Mouse (Mus musculus): ENCODE data around the gene Golm1. TPM values are rescaled to one million over a fixed set of nuclear protein-coding genes. Genes with fewer than 3 reads are reported as not detected.

Gene Golm1
- polyA plus RNA-seq, 1 experiment from 2014 or later, result 41.1 TPM

DNA sequence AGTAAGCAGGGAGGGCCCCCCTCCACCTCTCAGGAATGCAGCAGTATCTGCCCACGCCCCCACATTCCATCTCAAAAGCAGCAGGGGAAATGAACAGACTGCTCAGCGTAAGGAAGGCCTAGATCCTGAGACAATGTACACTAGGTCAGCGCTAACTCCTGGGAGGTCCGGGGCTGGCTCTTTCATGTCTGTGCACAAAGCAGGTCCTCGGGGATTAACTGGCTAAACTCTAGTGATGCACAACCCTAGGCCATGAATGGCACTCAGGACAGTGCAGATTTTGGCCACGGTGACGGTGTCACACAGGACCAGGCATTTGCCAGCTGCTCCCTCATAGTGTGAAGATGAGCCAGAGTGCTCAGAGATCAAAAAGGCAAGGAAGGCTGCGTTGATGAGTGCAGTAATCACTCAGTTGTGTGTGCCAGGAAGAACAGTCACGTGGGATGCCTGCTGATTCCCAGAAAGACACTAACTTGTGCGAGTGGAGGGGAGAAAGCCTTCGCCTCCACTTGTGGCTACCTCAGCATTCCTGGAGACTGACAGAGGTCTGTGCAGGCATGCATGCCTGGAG, 28.9 kb downstream of the Golm1 start:
- H3K27ac ChIP-seq, result no peak overlapping the region
- no peaks in the 10 kb centered on the region for H3K27me3 ChIP-seq
- peaks cover 6% of the 10 kb centered on the region; the same call in 1 of the 2 replicates for H3K36me3 ChIP-seq
- no peaks in the 10 kb centered on the region for H3K9me3 ChIP-seq (replicated peaks)
- ATAC-seq (replicated peaks; ENCODE audit: insufficient number of reproducible peaks, insufficient read depth, low FRiP score, low read depth), result 0 out of 2 replicates have a peak, but pooled peaks have one; percentile 27
- no peak overlapping the region for H3K9ac ChIP-seq
- WGBS, result 52% methylated on average over 11 of the region's 11 CpGs
- H3K4me1 ChIP-seq (replicated peaks), result peaks cover 14% of the 10 kb centered on the region
- no peak overlapping the region for H3K4me3 ChIP-seq
- no peak overlapping the region for H3K4me2 ChIP-seq

DNA sequence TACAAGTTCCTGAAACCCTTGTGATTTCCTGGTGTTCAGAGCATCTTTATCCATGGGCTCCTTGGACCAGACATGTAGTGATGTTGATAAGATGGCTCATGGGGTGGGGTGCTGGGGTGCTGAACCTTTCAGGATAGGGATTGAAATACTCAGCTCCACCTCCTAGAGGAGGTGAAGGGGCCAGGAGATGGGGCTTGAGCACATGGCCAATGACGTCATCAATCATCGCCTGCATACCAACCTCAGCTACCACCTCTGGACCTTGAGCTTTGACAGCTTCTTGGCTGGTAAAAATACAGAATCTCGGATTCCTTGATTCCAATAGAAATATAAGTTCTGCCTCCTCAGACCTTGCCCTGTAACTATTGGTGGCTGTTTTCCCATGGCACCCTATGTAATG, 30.1 kb downstream of the Golm1 start:
- no peak overlapping the region for H3K4me3 ChIP-seq
- no peak overlapping the region for H3K27ac ChIP-seq
- no peak overlapping the region for H3K9ac ChIP-seq
- no peaks in the 10 kb centered on the region for H3K27me3 ChIP-seq
- H3K36me3 ChIP-seq, result peaks cover 6% of the 10 kb centered on the region; the same call in 1 of the 2 replicates
- 64% methylated on average over 3 of the region's 3 CpGs for WGBS
- no peaks in the 10 kb centered on the region for H3K9me3 ChIP-seq (replicated peaks)
- H3K4me2 ChIP-seq, result no peak overlapping the region
- 0 out of 2 replicates have a peak, but pooled peaks have one; percentile 36 for ATAC-seq (replicated peaks; ENCODE audit: insufficient number of reproducible peaks, insufficient read depth, low FRiP score, low read depth)
- H3K4me1 ChIP-seq (replicated peaks), result peaks cover 17% of the 10 kb centered on the region

DNA sequence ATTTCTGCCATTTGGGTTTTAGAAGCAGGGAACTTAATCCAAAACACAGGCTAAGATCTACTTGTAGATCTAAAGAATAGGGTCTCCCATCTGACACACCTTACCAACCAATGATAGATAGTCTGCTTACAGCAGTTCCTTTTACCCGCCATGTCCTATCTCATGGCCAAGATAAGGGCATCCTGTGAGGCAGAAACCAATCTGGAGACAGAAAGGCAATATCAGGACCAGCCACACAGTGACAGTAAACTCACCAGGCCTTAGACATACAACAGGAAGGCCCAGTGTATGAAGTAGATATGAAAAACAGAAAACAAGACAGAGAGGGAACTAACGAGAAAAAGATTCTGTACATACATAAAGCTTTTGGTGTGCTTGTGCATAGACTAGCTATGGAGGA, 32.8 kb downstream of the Golm1 start:
- ATAC-seq (replicated peaks; ENCODE audit: insufficient number of reproducible peaks, insufficient read depth, low FRiP score, low read depth), result no peak
- peaks cover 30% of the 10 kb centered on the region for H3K4me1 ChIP-seq (replicated peaks)
- H3K9ac ChIP-seq, result no peak overlapping the region
- no peak overlapping the region for H3K4me3 ChIP-seq
- H3K27me3 ChIP-seq, result no peaks in the 10 kb centered on the region
- H3K4me2 ChIP-seq, result no peak overlapping the region
- H3K27ac ChIP-seq, result no peak overlapping the region
- 0 out of 2 replicates have a peak, but pooled peaks cover 5% of the 10 kb centered on the region for H3K36me3 ChIP-seq
- no peaks in the 10 kb centered on the region for H3K9me3 ChIP-seq (replicated peaks)
- WGBS, result 64% methylated on average over 2 of the region's 2 CpGs

DNA sequence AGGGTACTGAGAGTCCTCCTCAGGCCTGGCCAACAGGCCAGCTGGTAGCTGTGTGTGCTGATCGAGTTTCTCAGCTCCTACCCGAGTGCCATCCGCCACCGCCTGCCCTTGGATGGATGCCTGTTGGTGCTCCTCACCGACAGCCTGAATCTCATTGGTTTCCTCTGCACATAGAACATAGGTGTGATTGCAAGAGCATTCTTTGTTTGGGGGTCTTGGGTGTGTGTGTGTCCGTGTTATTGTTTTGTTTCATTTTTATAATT, 35.5 kb downstream of the Golm1 start:
- H3K9me3 ChIP-seq (replicated peaks), result no peaks in the 10 kb centered on the region
- 75% methylated on average over 6 of the region's 6 CpGs for WGBS
- H3K4me2 ChIP-seq, result no peak overlapping the region
- no peak for ATAC-seq (replicated peaks; ENCODE audit: insufficient number of reproducible peaks, insufficient read depth, low FRiP score, low read depth)
- peaks cover 31% of the 10 kb centered on the region for H3K36me3 ChIP-seq
- H3K27me3 ChIP-seq, result no peaks in the 10 kb centered on the region
- no peak overlapping the region for H3K4me3 ChIP-seq
- peaks cover 15% of the 10 kb centered on the region for H3K4me1 ChIP-seq (replicated peaks)
- H3K27ac ChIP-seq, result no peak overlapping the region
- H3K9ac ChIP-seq, result no peak overlapping the region

DNA sequence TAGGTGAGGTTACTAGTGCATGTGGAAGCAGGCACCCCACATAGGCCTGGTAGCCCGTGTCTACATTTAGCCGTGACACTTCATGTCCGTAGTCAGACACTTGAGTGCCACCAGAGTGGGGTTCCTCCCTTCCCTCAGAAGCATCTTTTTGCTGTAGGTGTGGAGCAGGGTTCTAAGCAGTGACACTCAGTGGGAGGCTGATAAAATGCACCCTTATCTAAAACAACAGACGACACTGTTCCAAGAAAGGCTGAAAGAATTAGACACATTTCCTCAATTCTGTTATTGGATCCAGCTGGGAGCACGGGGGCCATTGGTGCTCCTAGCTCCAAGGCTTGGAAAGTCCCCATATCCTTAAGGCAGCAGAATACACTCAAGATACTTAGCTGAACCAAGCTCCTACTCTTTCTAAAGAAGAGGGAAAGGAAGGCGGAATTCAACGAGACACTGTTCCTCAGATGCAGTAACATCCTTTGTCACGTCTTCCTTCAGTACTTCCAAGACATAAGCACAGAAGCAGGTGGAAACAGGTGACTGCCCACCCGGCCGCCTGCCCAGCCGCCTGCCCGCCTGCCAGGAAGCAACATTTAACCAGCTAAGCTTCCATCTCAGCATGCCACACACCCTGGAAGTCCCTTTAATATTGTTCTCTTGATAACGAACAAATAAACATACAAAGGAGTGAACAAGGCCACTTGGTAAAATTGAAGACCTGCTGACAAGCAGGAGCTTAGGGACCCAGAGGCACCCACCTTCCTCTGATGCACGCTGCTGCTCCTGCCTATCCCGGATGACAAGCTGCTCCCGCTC, 36.0 kb downstream of the Golm1 start:
- Histone ChIP-seq H3K27ac (no peak overlapping the region), H3K4me3 (no peak overlapping the region), H3K36me3 (peaks cover 36% of the 10 kb centered on the region), H3K9me3 (replicated peaks) (no peaks in the 10 kb centered on the region), H3K27me3 (no peaks in the 10 kb centered on the region), H3K4me1 (replicated peaks) (peaks cover 15% of the 10 kb centered on the region), H3K4me2 (no peak overlapping the region), H3K9ac (no peak overlapping the region)
- 0 out of 2 replicates have a peak, but pooled peaks have one; percentile 50 for ATAC-seq (replicated peaks; ENCODE audit: insufficient number of reproducible peaks, insufficient read depth, low FRiP score, low read depth)
- WGBS, result 66% methylated on average over 16 of the region's 16 CpGs

DNA sequence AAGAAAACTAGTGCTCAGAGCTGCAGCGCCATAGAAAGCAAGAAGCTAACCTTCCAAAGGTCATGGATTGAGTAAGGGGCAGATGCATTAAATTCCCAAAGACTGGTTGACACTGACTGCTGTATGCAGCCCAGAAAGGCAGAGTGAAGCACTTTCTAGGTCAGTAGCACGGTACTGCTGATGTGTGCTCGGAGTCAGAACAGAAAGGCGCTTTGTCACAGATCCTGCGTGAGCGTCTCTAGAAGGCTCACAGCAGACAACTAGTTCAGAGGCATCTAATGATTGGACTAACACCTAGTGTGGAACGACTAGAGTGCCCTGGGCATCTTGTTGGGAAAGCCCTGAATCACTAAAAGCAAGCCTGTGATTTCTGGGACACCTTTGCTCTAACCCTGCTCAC, 37.8 kb downstream of the Golm1 start:
- Histone ChIP-seq H3K27ac (no peak overlapping the region), H3K27me3 (no peaks in the 10 kb centered on the region), H3K9me3 (replicated peaks) (no peaks in the 10 kb centered on the region), H3K9ac (no peak overlapping the region), H3K4me2 (no peak overlapping the region), H3K36me3 (peaks cover 54% of the 10 kb centered on the region), H3K4me3 (no peak overlapping the region), H3K4me1 (replicated peaks) (peaks cover 15% of the 10 kb centered on the region)
- 90% methylated on average over 7 of the region's 7 CpGs for WGBS
- no peak for ATAC-seq (replicated peaks; ENCODE audit: insufficient number of reproducible peaks, insufficient read depth, low FRiP score, low read depth)

DNA sequence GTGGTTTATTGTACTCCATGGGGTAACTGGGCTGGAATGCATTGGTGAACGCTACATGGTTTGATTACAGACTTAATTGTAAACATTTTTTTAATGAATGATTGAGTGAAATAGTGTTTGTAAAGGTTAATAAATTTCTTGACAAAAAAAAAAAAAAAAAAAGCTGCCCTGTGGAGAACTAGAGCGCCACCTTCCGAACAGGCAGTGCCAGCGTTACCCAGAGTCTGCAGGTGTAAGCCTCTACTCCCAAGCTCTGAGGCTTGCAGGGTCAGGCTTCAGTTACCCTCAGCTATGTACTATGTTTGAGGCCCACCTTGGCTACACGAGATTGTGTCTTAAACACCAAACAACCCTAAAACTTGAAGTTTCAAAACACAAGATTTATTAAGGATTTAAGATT, 41.0 kb downstream of the Golm1 start:
- peaks cover 84% of the 10 kb centered on the region for H3K36me3 ChIP-seq
- no peak overlapping the region for H3K4me2 ChIP-seq
- no peak overlapping the region for H3K27ac ChIP-seq
- no peaks in the 10 kb centered on the region for H3K9me3 ChIP-seq (replicated peaks)
- no peak overlapping the region for H3K9ac ChIP-seq
- WGBS, result 74% methylated on average over 5 of the region's 5 CpGs
- H3K4me1 ChIP-seq (replicated peaks), result peaks cover 8% of the 10 kb centered on the region
- no peak for ATAC-seq (replicated peaks; ENCODE audit: insufficient number of reproducible peaks, insufficient read depth, low FRiP score, low read depth)
- H3K4me3 ChIP-seq, result no peak overlapping the region
- H3K27me3 ChIP-seq, result no peaks in the 10 kb centered on the region

DNA sequence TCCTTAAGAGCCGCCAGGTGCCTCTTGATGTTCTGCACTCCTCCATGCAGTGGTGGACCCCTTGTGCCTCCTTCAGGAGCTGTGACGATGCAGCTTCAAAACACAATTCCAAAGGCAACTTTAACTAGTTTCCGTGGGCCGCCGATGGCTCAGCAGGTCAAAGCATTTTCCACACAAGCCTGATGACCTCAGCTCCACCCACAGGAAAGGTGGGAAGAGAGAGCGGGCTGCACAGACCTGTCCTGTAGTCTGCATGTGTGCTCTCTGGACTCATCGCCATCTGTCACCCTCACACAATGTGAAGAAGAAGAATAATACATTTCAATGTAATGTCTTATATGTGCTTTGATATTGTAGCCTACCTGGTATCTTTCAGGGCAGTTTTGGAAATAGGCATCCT, 48.9 kb downstream of the Golm1 start:
- Histone ChIP-seq H3K4me1 (replicated peaks) (peaks cover 13% of the 10 kb centered on the region), H3K9ac (no peak overlapping the region), H3K4me3 (no peak overlapping the region), H3K27ac (no peak overlapping the region), H3K9me3 (replicated peaks) (no peaks in the 10 kb centered on the region), H3K27me3 (no peaks in the 10 kb centered on the region), H3K4me2 (no peak overlapping the region), H3K36me3 (peaks cover 56% of the 10 kb centered on the region)
- ATAC-seq (replicated peaks; ENCODE audit: insufficient number of reproducible peaks, insufficient read depth, low FRiP score, low read depth), result no peak
- WGBS, result 69% methylated on average over 7 of the region's 7 CpGs

DNA sequence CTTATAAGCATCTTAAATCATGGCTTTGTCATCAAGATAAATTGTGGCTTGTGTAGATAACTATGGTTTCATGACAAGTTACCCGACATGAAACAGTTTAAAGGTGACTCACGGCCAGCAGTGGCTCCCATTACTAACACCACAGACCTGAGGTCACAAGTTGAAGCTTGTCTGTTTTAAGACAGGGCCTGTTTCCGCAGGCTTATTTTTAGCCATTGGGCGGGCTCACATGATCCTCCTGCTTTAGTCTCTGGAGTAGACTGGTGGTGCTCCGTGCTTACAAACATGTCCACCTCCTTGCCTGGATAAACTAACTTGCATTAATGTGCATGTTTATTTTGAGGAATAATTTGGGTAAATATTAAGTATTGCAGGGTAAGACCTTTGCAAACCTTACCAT, 50.7 kb downstream of the Golm1 start:
- H3K27ac ChIP-seq, result peak overlapping the region; percentile 69
- no peaks in the 10 kb centered on the region for H3K27me3 ChIP-seq
- no peak overlapping the region for H3K4me3 ChIP-seq
- peak overlapping the region; percentile 28 for H3K4me2 ChIP-seq
- ATAC-seq (replicated peaks; ENCODE audit: insufficient number of reproducible peaks, insufficient read depth, low FRiP score, low read depth), result peak; percentile 90
- no peaks in the 10 kb centered on the region for H3K9me3 ChIP-seq (replicated peaks)
- peaks cover 51% of the 10 kb centered on the region for H3K36me3 ChIP-seq
- WGBS, result 32% methylated on average over 5 of the region's 5 CpGs
- no peak overlapping the region for H3K9ac ChIP-seq
- peaks cover 13% of the 10 kb centered on the region for H3K4me1 ChIP-seq (replicated peaks)

DNA sequence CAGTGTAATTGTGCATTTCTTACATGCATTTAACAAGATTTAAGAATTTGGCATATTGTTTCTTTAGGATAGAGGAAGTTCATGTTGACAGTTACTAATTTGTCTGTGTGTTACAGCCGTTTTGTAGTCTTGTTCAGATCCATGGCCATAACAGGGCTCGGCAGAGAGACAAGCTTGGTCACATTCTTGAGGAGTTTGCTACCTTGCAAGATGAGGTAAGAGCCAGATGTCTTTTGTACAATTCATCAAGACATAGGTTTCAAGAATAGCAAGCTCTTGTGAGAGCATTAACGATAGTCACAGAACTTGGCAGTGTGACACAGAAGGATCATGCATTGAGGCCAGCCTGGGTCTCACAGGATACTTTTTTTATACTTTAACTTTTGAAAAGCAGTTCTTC, 51.2 kb downstream of the Golm1 start:
- H3K36me3 ChIP-seq, result peaks cover 46% of the 10 kb centered on the region
- H3K27ac ChIP-seq, result peak overlapping the region; percentile 69
- peaks cover 13% of the 10 kb centered on the region for H3K4me1 ChIP-seq (replicated peaks)
- ATAC-seq (replicated peaks; ENCODE audit: insufficient number of reproducible peaks, insufficient read depth, low FRiP score, low read depth), result no peak; the same call in 1 of the 2 replicates
- H3K27me3 ChIP-seq, result no peaks in the 10 kb centered on the region
- H3K9me3 ChIP-seq (replicated peaks), result no peaks in the 10 kb centered on the region
- no peak overlapping the region for H3K4me2 ChIP-seq
- 21% methylated on average over 3 of the region's 3 CpGs for WGBS
- H3K9ac ChIP-seq, result no peak overlapping the region
- H3K4me3 ChIP-seq, result no peak overlapping the region

DNA sequence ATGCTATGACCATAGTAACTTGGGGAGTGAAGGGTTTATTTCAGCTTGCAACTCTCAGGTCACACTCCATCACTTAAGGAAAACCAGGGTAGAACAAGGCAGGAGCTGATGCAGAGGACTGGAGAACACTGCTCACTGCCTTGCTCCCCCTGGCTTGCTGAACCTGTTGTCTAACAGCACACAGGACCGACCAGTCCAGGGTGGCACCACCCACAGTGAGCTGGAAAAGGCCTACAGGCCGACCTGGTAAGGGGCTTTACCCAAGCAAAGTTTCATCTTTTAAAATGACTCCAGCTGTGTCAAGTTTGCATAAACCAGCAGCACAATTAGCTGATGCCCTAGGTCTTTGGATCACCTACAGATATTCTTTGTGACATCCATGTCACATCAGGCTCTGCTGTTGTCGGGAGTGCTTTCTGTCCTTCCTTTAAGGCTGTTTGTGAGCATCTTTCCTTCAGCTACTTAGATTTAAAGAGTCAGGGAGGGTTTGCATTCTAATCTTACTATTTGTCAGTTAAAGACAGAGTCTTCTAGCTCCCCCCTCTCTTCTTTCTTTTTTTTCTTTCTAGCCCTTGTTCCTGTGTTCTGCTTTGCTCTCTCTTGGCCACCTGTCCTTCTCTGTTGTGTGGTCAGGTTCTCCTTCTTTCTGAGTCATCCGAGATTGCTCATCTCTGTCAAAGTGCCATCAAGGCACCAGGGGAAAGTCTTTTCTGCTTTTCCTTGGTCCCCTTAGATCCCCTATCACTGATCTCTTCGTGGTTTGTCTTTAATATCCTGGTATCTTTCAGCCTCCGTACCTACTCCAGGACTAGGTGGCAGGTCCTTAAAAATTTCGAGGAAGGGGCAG, 53.7 kb downstream of the Golm1 start:
- no peak overlapping the region for H3K27ac ChIP-seq
- no peak overlapping the region for H3K4me3 ChIP-seq
- no peak overlapping the region for H3K4me2 ChIP-seq
- peaks cover 41% of the 10 kb centered on the region for H3K36me3 ChIP-seq
- no peaks in the 10 kb centered on the region for H3K27me3 ChIP-seq
- peaks cover 13% of the 10 kb centered on the region for H3K4me1 ChIP-seq (replicated peaks)
- no peak for ATAC-seq (replicated peaks; ENCODE audit: insufficient number of reproducible peaks, insufficient read depth, low FRiP score, low read depth)
- H3K9me3 ChIP-seq (replicated peaks), result no peaks in the 10 kb centered on the region
- no peak overlapping the region for H3K9ac ChIP-seq
- 76% methylated on average over 7 of the region's 7 CpGs for WGBS
